In genomic region chr8:120647532-120647931, GRCm38 (mm10) we compare ENCODE assay signal across 14 mouse cellular contexts. TPM values are rescaled to one million over a fixed set of nuclear protein-coding genes. Genes with fewer than 3 reads are reported as not detected.
DNase-seq lines count a peak whose midpoint lies in the region; ATAC-seq and TF ChIP-seq lines count a peak whose summit lies in the region.
"Had no signal": no experiment of that assay in that cellular context is flagged by ENCODE, and none has a peak within 500 bp of the region (broad histone marks: within the 10 kb centered on the region; RNA-seq: fewer than 3 reads in every experiment).

Gene 1190005I06Rik, minus strand, starts transcription at chr8:120647632.

- TF ChIP-seq EP300 in liver, postnatal 0 days (IDR thresholded peaks at IDR 0.05; ENCODE audit: low read depth) = no peak

- WGBS in hindbrain, embryonic 13.5 days = 56% methylated on average over 7 of the region's 7 CpGs
- WGBS in hindbrain, embryonic 12.5 days = 58% methylated on average over 7 of the region's 7 CpGs
- 86% methylated on average over 7 of the region's 7 CpGs for WGBS in liver, adult 2 months
- 70% methylated on average over 7 of the region's 7 CpGs for WGBS in liver, postnatal 0 days (ENCODE audit: insufficient replicate concordance)
- 37% methylated on average over 7 of the region's 7 CpGs for WGBS in midbrain, embryonic 15.5 days

- no peaks in the 10 kb centered on the region for H3K9me3 ChIP-seq in hindbrain, embryonic 13.5 days
- no peaks in the 10 kb centered on the region for H3K9me3 ChIP-seq in hindbrain, embryonic 12.5 days (replicated peaks)
- no peaks in the 10 kb centered on the region for H3K9me3 ChIP-seq in liver, postnatal 0 days (ENCODE audit: low read length)
- H3K9me3 ChIP-seq in midbrain, embryonic 15.5 days = no peaks in the 10 kb centered on the region
- H3K9me3 ChIP-seq: heart, embryonic 15.5 days; intestine, embryonic 15.5 days had no signal

- no peak within 1 kb of the TSS for H3K4me3 ChIP-seq in hindbrain, embryonic 13.5 days
- H3K4me3 ChIP-seq in hindbrain, embryonic 12.5 days = no peak within 1 kb of the TSS
- H3K4me3 ChIP-seq in liver, adult 2 months (ENCODE audit: insufficient read depth, low read depth, low read length) = no peak within 1 kb of the TSS
- H3K4me3 ChIP-seq in liver, postnatal 0 days (ENCODE audit: low read depth, low read length) = no peak within 1 kb of the TSS
- no peak within 1 kb of the TSS for H3K4me3 ChIP-seq in brown adipose tissue, adult 24 weeks (ENCODE audit: insufficient read depth, low read depth, low read length)
- H3K4me3 ChIP-seq in midbrain, embryonic 15.5 days = no peak within 1 kb of the TSS
- H3K4me3 ChIP-seq: heart, embryonic 15.5 days; intestine, embryonic 15.5 days had no signal

- no peak within 1 kb of the TSS for H3K27ac ChIP-seq in hindbrain, embryonic 13.5 days
- no peak within 1 kb of the TSS for H3K27ac ChIP-seq in hindbrain, embryonic 12.5 days
- no peak within 1 kb of the TSS for H3K27ac ChIP-seq in liver, adult 2 months (replicated peaks; ENCODE audit: insufficient read depth, low read depth, low read length)
- no peak within 1 kb of the TSS for H3K27ac ChIP-seq in liver, postnatal 0 days (ENCODE audit: low read depth)
- H3K27ac ChIP-seq in brown adipose tissue, adult 24 weeks (replicated peaks; ENCODE audit: low read depth, low read length) = no peak within 1 kb of the TSS
- H3K27ac ChIP-seq in midbrain, embryonic 15.5 days = no peak within 1 kb of the TSS
- H3K27ac ChIP-seq: heart, embryonic 15.5 days; intestine, embryonic 15.5 days had no signal

- TF ChIP-seq CTCF in liver, adult 2 months (IDR thresholded peaks at IDR 0.05; ENCODE audit: low read depth, low read length) = no peak
- TF ChIP-seq CTCF in liver, postnatal 0 days (IDR thresholded peaks at IDR 0.05; ENCODE audit: low read depth) = no peak

- H3K36me3 ChIP-seq in hindbrain, embryonic 13.5 days = 0 out of 2 replicates have a peak, but pooled peaks cover 7% of the 10 kb centered on the region
- H3K36me3 ChIP-seq in hindbrain, embryonic 12.5 days = 0 out of 2 replicates have a peak, but pooled peaks cover 5% of the 10 kb centered on the region
- no peaks in the 10 kb centered on the region for H3K36me3 ChIP-seq in liver, adult 2 months (ENCODE audit: control insufficient read depth, insufficient read depth, low read length)
- no peaks in the 10 kb centered on the region for H3K36me3 ChIP-seq in liver, postnatal 0 days (replicated peaks; ENCODE audit: insufficient read depth, low read length)
- no peaks in the 10 kb centered on the region for H3K36me3 ChIP-seq in midbrain, embryonic 15.5 days (replicated peaks)
- H3K36me3 ChIP-seq: heart, embryonic 15.5 days; intestine, embryonic 15.5 days had no signal

- H3K4me2 ChIP-seq in hindbrain, embryonic 13.5 days = no peak within 1 kb of the TSS
- no peak within 1 kb of the TSS for H3K4me2 ChIP-seq in hindbrain, embryonic 12.5 days (replicated peaks)
- H3K4me2 ChIP-seq in liver, postnatal 0 days (ENCODE audit: low read depth, low read length) = no peak within 1 kb of the TSS
- H3K4me2 ChIP-seq in midbrain, embryonic 15.5 days = no peak within 1 kb of the TSS
- H3K4me2 ChIP-seq: heart, embryonic 15.5 days; intestine, embryonic 15.5 days had no signal

- no peaks in the 10 kb centered on the region for H3K79me2 ChIP-seq in liver, adult 2 months (ENCODE audit: control insufficient read depth, insufficient read depth, low read length)

- no peak for DNase-seq in liver, adult 2 months (ENCODE audit: extremely low read depth, low read depth, low spot score)
- DNase-seq in liver, postnatal 0 days = no peak
- DNase-seq in heart, postnatal 36 days = no peak
- DNase-seq: cerebellum, adult 11 months; kidney, postnatal 10 days; lung, postnatal 4 days had no signal

- no peaks in the 10 kb centered on the region for H3K27me3 ChIP-seq in hindbrain, embryonic 13.5 days
- no peaks in the 10 kb centered on the region for H3K27me3 ChIP-seq in hindbrain, embryonic 12.5 days
- no peaks in the 10 kb centered on the region for H3K27me3 ChIP-seq in liver, adult 2 months (ENCODE audit: control insufficient read depth, insufficient read depth, low read length)
- no peaks in the 10 kb centered on the region for H3K27me3 ChIP-seq in liver, postnatal 0 days (ENCODE audit: insufficient read depth, low read length)
- no peaks in the 10 kb centered on the region for H3K27me3 ChIP-seq in midbrain, embryonic 15.5 days (replicated peaks)
- H3K27me3 ChIP-seq: heart, embryonic 15.5 days; intestine, embryonic 15.5 days had no signal

- no peak for TF ChIP-seq POLR2A in liver, adult 2 months (IDR thresholded peaks at IDR 0.05; ENCODE audit: extremely low read depth, insufficient read depth, low read length)

- intact Hi-C loops in heart, postnatal 36 days (cut with DNase I) = no loop called here

- H3K4me1 ChIP-seq in hindbrain, embryonic 13.5 days (replicated peaks) = peaks cover 8% of the 10 kb centered on the region; the same call in 1 of the 2 replicates
- no peaks in the 10 kb centered on the region for H3K4me1 ChIP-seq in hindbrain, embryonic 12.5 days
- H3K4me1 ChIP-seq in liver, adult 2 months (ENCODE audit: control insufficient read depth, insufficient read depth, low read length) = peaks cover 3% of the 10 kb centered on the region; the same call in 1 of the 2 replicates
- H3K4me1 ChIP-seq in liver, postnatal 0 days (ENCODE audit: insufficient read depth) = no peaks in the 10 kb centered on the region
- peaks cover 5% of the 10 kb centered on the region; the same call in 1 of the 2 replicates for H3K4me1 ChIP-seq in brown adipose tissue, adult 24 weeks (ENCODE audit: control insufficient read depth, insufficient read depth, insufficient read length, low read length)
- no peaks in the 10 kb centered on the region for H3K4me1 ChIP-seq in midbrain, embryonic 15.5 days
- H3K4me1 ChIP-seq: intestine, embryonic 15.5 days had no signal

- no peak for ATAC-seq in hindbrain, embryonic 13.5 days (ENCODE audit: low FRiP score)
- ATAC-seq in hindbrain, embryonic 12.5 days (ENCODE audit: low FRiP score) = no peak
- no peak for ATAC-seq in liver, postnatal 0 days
- ATAC-seq in midbrain, embryonic 15.5 days (replicated peaks) = no peak
- no peak for ATAC-seq in erythroid progenitor cell, adult 5-6 weeks (replicated peaks; ENCODE audit: low FRiP score, poor library complexity, severe bottlenecking)
- ATAC-seq: CD4-positive, CD25-positive, alpha-beta regulatory T cell, adult 4 months; intestine, embryonic 15.5 days had no signal

- no peak within 1 kb of the TSS for H3K9ac ChIP-seq in hindbrain, embryonic 13.5 days
- no peak within 1 kb of the TSS for H3K9ac ChIP-seq in hindbrain, embryonic 12.5 days
- H3K9ac ChIP-seq in liver, adult 2 months (ENCODE audit: low read depth, low read length) = no peak within 1 kb of the TSS
- no peak within 1 kb of the TSS for H3K9ac ChIP-seq in liver, postnatal 0 days (replicated peaks)
- H3K9ac ChIP-seq in midbrain, embryonic 15.5 days = no peak within 1 kb of the TSS
- H3K9ac ChIP-seq: heart, embryonic 15.5 days; intestine, embryonic 15.5 days had no signal

RNA-seq across cellular contexts. Expression of gene 1190005I06Rik, which starts in this region (rescaled TPM):
- polyA plus RNA-seq in hindbrain, embryonic 13.5 days (2015; fragmentation: Nextera tagmentation; extraction: Ambion mirVana) = 8.9 and 11.0 TPM in 2 replicates
- polyA plus RNA-seq in hindbrain, embryonic 12.5 days (2016; fragmentation: Nextera tagmentation; extraction: Ambion mirVana) = 6.9 and 7.2 TPM in 2 replicates
- 12.0 and 21.2 TPM in 2 replicates for total RNA-seq in liver, adult 2 months (2014; rRNA removed)
- polyA plus RNA-seq in liver, adult 2 months (2012; rRNA removed) = 11.9 and 15.3 TPM in 2 replicates
- 4.8 and 5.0 TPM in 2 replicates for polyA plus RNA-seq in liver, postnatal 0 days (2015; fragmentation: Nextera tagmentation; extraction: Ambion mirVana)
- polyA plus RNA-seq in brown adipose tissue, adult 24 weeks (2012; ENCODE audit: insufficient read depth, insufficient read length, missing spikeins) = 49.2 and 62.6 TPM in 2 replicates
- 18.1 and 20.1 TPM in 2 replicates for polyA plus RNA-seq in midbrain, embryonic 15.5 days (2015; fragmentation: Nextera tagmentation; extraction: Ambion mirVana)
- 1 to 10 TPM; 3.1 to 3.4 TPM for total RNA-seq in heart, postnatal 36 days (2021)
- not detected in 2 replicates for total RNA-seq in erythroid progenitor cell, adult 5-6 weeks (2015; ENCODE audit: low replicate concordance)
- total RNA-seq in erythroid progenitor cell, adult 5-6 weeks (2017; ENCODE audit: low replicate concordance) = not detected in 2 replicates

Comparison
In these comparisons a context has a peak if more than half of its experiments do, and no peak if none do; other contexts are left out.
1. RNA of gene 1190005I06Rik (total RNA-seq): 12.0 to 21.2 TPM in liver, adult 2 months and 3.1 to 3.4 TPM in heart, postnatal 36 days; not detected in erythroid progenitor cell, adult 5-6 weeks; every median in the first group is over 4 times any median in the second.